Mouse (Mus musculus): ENCODE measurements at regions not wholly inside any gene's neighbourhood (a gene's known extent, or its start where the extent isn't known, plus 50 kb on each side); places are given as distances from the start of the nearest gene placed in this dataset.

DNA sequence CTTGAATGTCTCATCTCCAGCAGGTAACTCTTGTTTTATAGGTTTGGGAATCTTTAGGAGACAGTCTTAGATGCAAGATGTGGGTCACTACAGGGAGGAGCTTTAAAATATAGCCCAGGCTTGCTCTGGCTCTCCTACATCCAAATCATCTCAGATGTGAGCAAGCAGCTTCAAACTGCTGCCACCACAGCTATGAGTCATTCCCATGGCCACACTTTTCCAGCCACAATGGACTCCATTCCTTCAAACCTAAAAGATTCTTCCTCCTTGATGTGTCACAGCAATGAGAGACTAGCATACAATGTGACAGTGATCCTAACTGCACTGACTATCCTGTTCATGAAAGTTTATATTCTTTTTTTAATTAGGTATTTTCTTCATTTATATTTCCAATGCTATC is 640.5 kb upstream of the A1bg start:
- dilution Hi-C loops (cut with MboI; ENCODE audit: extremely low pct_ligation_motif_present, extremely low pct_unique_long_range_greater_than_20kb, low sequenced_read_pairs) = no loop called here
- Histone ChIP-seq H3K4me3 (replicated peaks in 1 of 3; ENCODE audit: low read depth in 2 of 3, low read length in 2 of 3, poor library complexity in 1 of 3) (no peak overlapping the region), H3K36me3 (replicated peaks in 1 of 2; ENCODE audit: control insufficient read depth in 1 of 2, insufficient read depth in 1 of 2, low read length in 1 of 2) (no peaks in the 10 kb centered on the region), H3K27me3 (replicated peaks) (no peaks in the 10 kb centered on the region), H3K9ac (ENCODE audit: insufficient read depth, low read depth) (no peak overlapping the region), H3K9me3 (replicated peaks; ENCODE audit: low read length) (no peaks in the 10 kb centered on the region), H3K27ac (ENCODE audit: insufficient read depth, low read depth) (no peak overlapping the region), H3K79me2 (replicated peaks; ENCODE audit: control insufficient read depth, extremely low read depth, insufficient read depth, poor library complexity, severe bottlenecking) (no peaks in the 10 kb centered on the region), H3K4me1 (ENCODE audit: control insufficient read depth in 1 of 2, insufficient read depth in 2 of 2) (no peaks in the 10 kb centered on the region), H3K4me2 (ENCODE audit: insufficient read depth, low read depth, poor library complexity, severe bottlenecking) (no peak overlapping the region)
- TF ChIP-seq KAT2A (IDR thresholded peaks at IDR 0.05; ENCODE audit: insufficient replicate concordance, low read length) = no peak
- no peak for TF ChIP-seq MAX (IDR thresholded peaks at IDR 0.05; ENCODE audit: low read length)
- no peak for TF ChIP-seq RAD21 (IDR thresholded peaks at IDR 0.05; ENCODE audit: low read depth, low read length)
- no peak for TF ChIP-seq MAFK (IDR thresholded peaks at IDR 0.05; ENCODE audit: insufficient replicate concordance, low read length)
- no peak for TF ChIP-seq USF1 (IDR thresholded peaks at IDR 0.05; ENCODE audit: low read depth, low read length)
- TF ChIP-seq PAX5 (IDR thresholded peaks at IDR 0.05; ENCODE audit: low read length) = no peak
- TF ChIP-seq RCOR1 (conservative IDR thresholded peaks at IDR 0.05; ENCODE audit: low read depth, low read length) = no peak
- TF ChIP-seq ETS1 (conservative IDR thresholded peaks at IDR 0.05; ENCODE audit: low read depth, low read length) = no peak
- TF ChIP-seq JUND (conservative IDR thresholded peaks at IDR 0.05; ENCODE audit: low read depth, low read length) = no peak
- DNase-seq (ENCODE audit: extremely low read depth) = no peak
- in situ Hi-C loops (cut with MboI; ENCODE audit: low pct_ligation_motif_present, low pct_unique_long_range_greater_than_20kb, low sequenced_read_pairs) = no loop called here

DNA sequence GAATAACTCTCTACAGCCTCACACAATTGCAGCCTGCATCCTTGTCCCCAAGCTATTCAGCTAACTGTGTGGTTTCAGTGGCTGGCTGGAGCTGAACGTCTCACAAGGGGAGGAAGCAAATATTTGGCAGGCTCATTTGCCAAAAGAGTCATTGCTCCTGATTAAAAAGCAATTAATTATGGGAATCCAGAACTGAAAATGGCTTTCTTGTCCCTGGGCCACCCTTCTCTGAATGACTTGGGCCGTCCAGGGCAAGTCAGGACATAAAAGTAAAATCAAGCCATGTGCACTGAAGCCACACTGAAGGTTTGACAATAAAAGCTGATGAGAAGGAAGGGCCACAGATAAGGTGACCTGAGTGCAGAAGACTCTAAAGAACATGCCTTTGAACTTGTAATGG is 639.4 kb upstream of the A1bg start:
- dilution Hi-C loops (cut with MboI; ENCODE audit: extremely low pct_ligation_motif_present, extremely low pct_unique_long_range_greater_than_20kb, low sequenced_read_pairs) = no loop called here

DNA sequence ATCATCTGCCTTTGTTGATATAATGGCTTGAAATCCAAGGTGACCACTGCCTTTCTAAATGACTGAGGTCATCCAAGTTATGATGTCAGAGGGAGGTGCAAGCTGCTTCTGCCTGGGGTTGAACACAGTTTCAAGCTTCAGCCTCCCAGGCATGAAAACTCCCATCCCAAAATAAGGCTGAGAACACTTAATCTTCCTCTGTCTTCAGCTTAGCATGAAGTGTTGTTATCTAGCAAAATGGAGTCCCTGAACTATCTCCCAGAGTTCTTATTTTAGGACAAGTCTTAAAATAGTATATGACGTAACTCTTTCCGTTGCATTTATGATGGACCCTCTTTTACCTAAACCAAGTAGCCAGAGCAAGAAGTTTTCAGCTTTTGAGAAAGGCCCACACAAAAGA is 631.1 kb upstream of the A1bg start:
- in situ Hi-C loops (cut with MboI; ENCODE audit: low pct_ligation_motif_present, low pct_unique_long_range_greater_than_20kb, low sequenced_read_pairs) = no loop called here
- no peaks in the 10 kb centered on the region for H3K36me3 ChIP-seq (replicated peaks in 1 of 2; ENCODE audit: control insufficient read depth in 1 of 2, insufficient read depth in 1 of 2, low read length in 1 of 2)
- H3K4me1 ChIP-seq (ENCODE audit: control insufficient read depth in 1 of 2, insufficient read depth in 2 of 2) = peaks cover 0 to 12% of the 10 kb centered on the region in 2 experiments; a peak in 2 of 4 replicates
- no peak overlapping the region for H3K4me3 ChIP-seq (replicated peaks in 1 of 3; ENCODE audit: low read depth in 2 of 3, low read length in 2 of 3, poor library complexity in 1 of 3)
- no peak overlapping the region for H3K9ac ChIP-seq (ENCODE audit: insufficient read depth, low read depth)
- dilution Hi-C loops (cut with MboI; ENCODE audit: extremely low pct_ligation_motif_present, extremely low pct_unique_long_range_greater_than_20kb, low sequenced_read_pairs) = no loop called here
- DNase-seq (ENCODE audit: extremely low read depth) = no peak
- H3K4me2 ChIP-seq (ENCODE audit: insufficient read depth, low read depth, poor library complexity, severe bottlenecking) = no peak overlapping the region
- no peaks in the 10 kb centered on the region for H3K79me2 ChIP-seq (replicated peaks; ENCODE audit: control insufficient read depth, extremely low read depth, insufficient read depth, poor library complexity, severe bottlenecking)
- TF ChIP-seq TBP (conservative IDR thresholded peaks at IDR 0.05; ENCODE audit: low read depth, low read length) (no peak), UBTF (IDR thresholded peaks at IDR 0.05; ENCODE audit: low read depth, low read length) (no peak), MEF2A (IDR thresholded peaks at IDR 0.05; ENCODE audit: borderline replicate concordance, low read depth, low read length) (peak; percentile 95), MAZ (IDR thresholded peaks at IDR 0.05; ENCODE audit: low read depth, low read length) (no peak), E2F4 (IDR thresholded peaks at IDR 0.05; ENCODE audit: insufficient replicate concordance, low read depth, low read length) (no peak), KAT2A (IDR thresholded peaks at IDR 0.05; ENCODE audit: insufficient replicate concordance, low read length) (no peak), USF2 (conservative IDR thresholded peaks at IDR 0.05; ENCODE audit: low read depth, low read length) (no peak), RAD21 (IDR thresholded peaks at IDR 0.05; ENCODE audit: low read depth, low read length) (no peak), JUN (IDR thresholded peaks at IDR 0.05; ENCODE audit: insufficient read depth, low read depth, low read length) (peak; percentile 84), SIN3A (IDR thresholded peaks at IDR 0.05; ENCODE audit: low read length) (no peak), ETS1 (conservative IDR thresholded peaks at IDR 0.05; ENCODE audit: low read depth, low read length) (no peak), JUND (conservative IDR thresholded peaks at IDR 0.05; ENCODE audit: low read depth, low read length) (peak; percentile 76), PAX5 (IDR thresholded peaks at IDR 0.05; ENCODE audit: low read length) (no peak)
- H3K27ac ChIP-seq (ENCODE audit: insufficient read depth, low read depth) = no peak overlapping the region
- no peaks in the 10 kb centered on the region for H3K9me3 ChIP-seq (replicated peaks; ENCODE audit: low read length)
- H3K27me3 ChIP-seq (replicated peaks) = no peaks in the 10 kb centered on the region

More for the DNA sequence above, 639.4 kb upstream of the A1bg start:
- H3K27ac ChIP-seq (ENCODE audit: insufficient read depth, low read depth) = no peak overlapping the region
- no peaks in the 10 kb centered on the region for H3K79me2 ChIP-seq (replicated peaks; ENCODE audit: control insufficient read depth, extremely low read depth, insufficient read depth, poor library complexity, severe bottlenecking)
- H3K9ac ChIP-seq (ENCODE audit: insufficient read depth, low read depth) = no peak overlapping the region
- TF ChIP-seq CHD2 (IDR thresholded peaks at IDR 0.05; ENCODE audit: low read length) (no peak), ZKSCAN1 (IDR thresholded peaks at IDR 0.05; ENCODE audit: borderline replicate concordance, low read depth, low read length) (no peak), MYC (IDR thresholded peaks at IDR 0.05; ENCODE audit: low read depth, low read length) (no peak), POLR2AphosphoS2 (IDR thresholded peaks at IDR 0.05; ENCODE audit: low read depth, low read length) (no peak), CTCF (conservative IDR thresholded peaks at IDR 0.05 in 1 of 2, IDR thresholded peaks at IDR 0.05 in 1 of 2; ENCODE audit: low read depth in 2 of 2, low read length in 2 of 2) (no peak), UBTF (IDR thresholded peaks at IDR 0.05; ENCODE audit: low read depth, low read length) (no peak), E2F4 (IDR thresholded peaks at IDR 0.05; ENCODE audit: insufficient replicate concordance, low read depth, low read length) (no peak), RCOR1 (conservative IDR thresholded peaks at IDR 0.05; ENCODE audit: low read depth, low read length) (no peak), USF2 (conservative IDR thresholded peaks at IDR 0.05; ENCODE audit: low read depth, low read length) (no peak)
- H3K36me3 ChIP-seq (replicated peaks in 1 of 2; ENCODE audit: control insufficient read depth in 1 of 2, insufficient read depth in 1 of 2, low read length in 1 of 2) = no peaks in the 10 kb centered on the region
- no peak overlapping the region for H3K4me2 ChIP-seq (ENCODE audit: insufficient read depth, low read depth, poor library complexity, severe bottlenecking)
- no peak for DNase-seq (ENCODE audit: extremely low read depth)
- H3K4me1 ChIP-seq (ENCODE audit: control insufficient read depth in 1 of 2, insufficient read depth in 2 of 2) = no peaks in the 10 kb centered on the region
- no peaks in the 10 kb centered on the region for H3K9me3 ChIP-seq (replicated peaks; ENCODE audit: low read length)
- H3K27me3 ChIP-seq (replicated peaks) = no peaks in the 10 kb centered on the region
- no peak overlapping the region for H3K4me3 ChIP-seq (replicated peaks in 1 of 3; ENCODE audit: low read depth in 2 of 3, low read length in 2 of 3, poor library complexity in 1 of 3)
- in situ Hi-C loops (cut with MboI; ENCODE audit: low pct_ligation_motif_present, low pct_unique_long_range_greater_than_20kb, low sequenced_read_pairs) = no loop called here

Measured in CH12.LX (cell line).